In the genomic region with DNA sequence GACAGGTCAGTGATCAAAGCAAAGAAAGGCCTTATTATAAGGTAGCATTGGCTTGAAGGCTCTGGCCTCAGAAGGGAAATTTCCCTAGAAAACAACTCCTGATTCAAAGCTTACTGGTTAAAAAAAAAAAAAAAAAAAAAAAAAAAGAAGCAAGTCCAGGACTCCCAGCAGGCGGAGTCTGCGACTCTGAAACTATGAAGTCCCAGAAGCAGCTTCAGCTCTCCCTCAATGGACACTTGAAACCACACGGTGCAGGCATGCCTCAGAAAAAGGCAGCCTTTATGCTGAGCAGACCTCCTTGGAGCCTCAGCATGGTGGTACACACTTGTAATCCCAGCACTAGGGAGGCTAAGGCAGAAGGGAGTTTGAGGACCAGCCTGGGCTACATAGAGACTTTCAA, we compare ENCODE assay signal across 15 mouse cellular contexts.
DNase-seq lines count a peak whose midpoint lies in the region; ATAC-seq and TF ChIP-seq lines count a peak whose summit lies in the region.
"Had no signal": no experiment of that assay in that cellular context is flagged by ENCODE, and none has a peak within 500 bp of the region (broad histone marks: within the 10 kb centered on the region; RNA-seq: fewer than 3 reads in every experiment).

No protein-coding gene starts in this region.

- no peak overlapping the region; the same call in 1 of the 2 replicates for H3K9ac ChIP-seq in lung, embryonic 14.5 days
- H3K9ac ChIP-seq in limb, embryonic 14.5 days (ENCODE audit: low read depth, low read length, severe bottlenecking): no peak overlapping the region
- H3K9ac ChIP-seq in forebrain, embryonic 14.5 days (ENCODE audit: low read length): no peak overlapping the region
- H3K9ac ChIP-seq: hindbrain, embryonic 14.5 days had no signal

- no peak for TF ChIP-seq POLR2A in limb, embryonic 14.5 days (IDR thresholded peaks at IDR 0.05; ENCODE audit: borderline replicate concordance, extremely low read depth, insufficient read depth, insufficient read length)

- peak; percentile 20; the same call in 1 of the 2 replicates for TF ChIP-seq CTCF in lung, embryonic 14.5 days (IDR thresholded peaks at IDR 0.05; ENCODE audit: low read depth)

- H3K27me3 ChIP-seq in heart, embryonic 10.5 days (ENCODE audit: insufficient read depth, poor library complexity, severe bottlenecking): no peaks in the 10 kb centered on the region
- H3K27me3 ChIP-seq in lung, embryonic 14.5 days (ENCODE audit: insufficient read depth, low read length): no peaks in the 10 kb centered on the region
- no peaks in the 10 kb centered on the region for H3K27me3 ChIP-seq in limb, embryonic 14.5 days (ENCODE audit: control insufficient read depth, insufficient read depth, low read length)
- no peaks in the 10 kb centered on the region for H3K27me3 ChIP-seq in forebrain, embryonic 14.5 days (replicated peaks; ENCODE audit: control insufficient read depth, insufficient read depth, low read length)
- H3K27me3 ChIP-seq: Patski had no signal

- H3K4me3 ChIP-seq in heart, embryonic 10.5 days: no peak overlapping the region
- H3K4me3 ChIP-seq in lung, embryonic 14.5 days (ENCODE audit: low read depth, low read length): no peak overlapping the region
- H3K4me3 ChIP-seq in limb, embryonic 14.5 days (replicated peaks; ENCODE audit: low read length): no peak overlapping the region
- H3K4me3 ChIP-seq in forebrain, embryonic 14.5 days (ENCODE audit: low read depth, low read length): no peak overlapping the region
- H3K4me3 ChIP-seq: gastrocnemius, adult 2 months had no signal

- H3K9me3 ChIP-seq in heart, embryonic 10.5 days: no peaks in the 10 kb centered on the region
- H3K9me3 ChIP-seq in lung, embryonic 14.5 days (ENCODE audit: low read depth, low read length): no peaks in the 10 kb centered on the region
- no peaks in the 10 kb centered on the region for H3K9me3 ChIP-seq in limb, embryonic 14.5 days (ENCODE audit: control insufficient read depth, low read length)
- no peaks in the 10 kb centered on the region for H3K9me3 ChIP-seq in forebrain, embryonic 14.5 days (replicated peaks; ENCODE audit: control insufficient read depth, low read length)

- no peaks in the 10 kb centered on the region for H3K36me3 ChIP-seq in heart, embryonic 10.5 days
- H3K36me3 ChIP-seq in lung, embryonic 14.5 days (ENCODE audit: insufficient read depth): no peaks in the 10 kb centered on the region
- no peaks in the 10 kb centered on the region for H3K36me3 ChIP-seq in limb, embryonic 14.5 days (ENCODE audit: control insufficient read depth, insufficient read depth, low read length)
- H3K36me3 ChIP-seq in forebrain, embryonic 14.5 days (ENCODE audit: control insufficient read depth, insufficient read depth, low read length): no peaks in the 10 kb centered on the region

- no peak for ATAC-seq in lung, embryonic 14.5 days (ENCODE audit: insufficient read depth)
- no peak; the same call in 1 of the 2 replicates for ATAC-seq in limb, embryonic 14.5 days (ENCODE audit: low FRiP score, low read depth)
- no peak for ATAC-seq in forebrain, embryonic 14.5 days
- ATAC-seq: Patski had no signal

- intact Hi-C loops in heart, postnatal 25 days (cut with DNase I): loop anchor here (10.0 kb wide), 1 partner anchor 99 kb away; a partner anchor contains a TSS

- H3K4me2 ChIP-seq in lung, embryonic 14.5 days: no peak overlapping the region
- no peak overlapping the region for H3K4me2 ChIP-seq in limb, embryonic 14.5 days (replicated peaks; ENCODE audit: low read depth, low read length, severe bottlenecking)
- H3K4me2 ChIP-seq in forebrain, embryonic 14.5 days (ENCODE audit: low read length): no peak overlapping the region
- H3K4me2 ChIP-seq: hindbrain, embryonic 14.5 days had no signal

- 24% methylated on average over 3 of the region's 3 CpGs for WGBS in heart, embryonic 10.5 days
- WGBS in lung, embryonic 14.5 days: 28% methylated on average over 3 of the region's 3 CpGs
- WGBS in limb, embryonic 14.5 days: 34% methylated on average over 3 of the region's 3 CpGs
- 40% methylated on average over 3 of the region's 3 CpGs for WGBS in forebrain, embryonic 14.5 days

- H3K4me1 ChIP-seq in heart, embryonic 10.5 days: peaks cover 67% of the 10 kb centered on the region
- peaks cover 8% of the 10 kb centered on the region; the same call in 1 of the 2 replicates for H3K4me1 ChIP-seq in lung, embryonic 14.5 days (ENCODE audit: insufficient read depth)
- H3K4me1 ChIP-seq in limb, embryonic 14.5 days (ENCODE audit: control insufficient read depth, insufficient read depth, low read length): peaks cover 23% of the 10 kb centered on the region
- H3K4me1 ChIP-seq in forebrain, embryonic 14.5 days (ENCODE audit: control insufficient read depth, insufficient read depth, low read length): no peaks in the 10 kb centered on the region; the same call in 1 of the 2 replicates

- DNase-seq in heart, embryonic 10.5 days (ENCODE audit: low spot score): no peak
- no peak for DNase-seq in heart, postnatal 25 days (ENCODE audit: low spot score)
- peak; percentile 58 for DNase-seq in lung, embryonic 14.5 days
- no peak for DNase-seq in lung, postnatal 25 days (ENCODE audit: low spot score)
- peak; percentile 45 for DNase-seq in adipocyte (ENCODE audit: low spot score)
- no peak for DNase-seq in limb, embryonic 14.5 days (ENCODE audit: low spot score)
- no peak for DNase-seq in cerebellum, adult 9-10 months
- DNase-seq in forebrain, embryonic 14.5 days (ENCODE audit: low spot score): no peak
- DNase-seq: adrenal gland, adult 8-10 months; gastrocnemius, adult 2 months; kidney, postnatal 10 days; layer of hippocampus, postnatal 36 days; spleen, adult 18-20 months had no signal

- peak overlapping the region; percentile 91 for H3K27ac ChIP-seq in heart, embryonic 10.5 days
- peak overlapping the region; percentile 50; the same call in 1 of the 2 replicates for H3K27ac ChIP-seq in lung, embryonic 14.5 days (ENCODE audit: low read depth)
- 0 out of 2 replicates have a peak overlapping the region, but pooled peaks have one; percentile 26 for H3K27ac ChIP-seq in limb, embryonic 14.5 days (replicated peaks; ENCODE audit: low read depth, low read length)
- H3K27ac ChIP-seq in forebrain, embryonic 14.5 days (ENCODE audit: low read depth, low read length): no peak overlapping the region
- H3K27ac ChIP-seq: hindbrain, embryonic 14.5 days had no signal

Comparison
In these comparisons a context has a peak if more than half of its experiments do, and no peak if none do; other contexts are left out.
1. DNase-seq: peak in lung, embryonic 14.5 days (single experiment) and adipocyte (single experiment); none in heart, embryonic 10.5 days (single experiment), heart, postnatal 25 days (single experiment), lung, postnatal 25 days (single experiment), limb, embryonic 14.5 days (single experiment), cerebellum, adult 9-10 months (single experiment) and forebrain, embryonic 14.5 days (single experiment).